Mouse (Mus musculus) cortical plate, adult 2 months (tissue): ENCODE results near the gene D630003M21Rik.

Experiments
- CTCF ChIP-seq: fragments of 200-500 bp; IDR thresholded peaks from 2 replicates; pipeline ENCODE4 v1.5.1; 2011; ENCODE audit warnings: mild to moderate bottlenecking, control low read depth, low read length; ENCODE audit not compliant: insufficient read depth; ENCODE audit errors: extremely low read depth
- POLR2A ChIP-seq: fragments of 200-500 bp; IDR thresholded peaks from 2 replicates; pipeline ENCODE4 v1.6.1; 2011; ENCODE audit warnings: mild to moderate bottlenecking, low read length, control low read depth; ENCODE audit not compliant: insufficient read depth; ENCODE audit errors: extremely low read depth

- TF ChIP-seq CTCF = no peak
- TF ChIP-seq POLR2A = no peak
Measured at GRCm38 (mm10) chr2:158199281-158199680, 29.7 kb downstream of the D630003M21Rik start.
